Mouse (Mus musculus) liver, embryonic 14.5 days (tissue): ENCODE measurements at regions not wholly inside any gene's neighbourhood (a gene's known extent, or its start where the extent isn't known, plus 50 kb on each side); places are given as distances from the start of the nearest gene placed in this dataset.

ENCODE experiments used
- CTCF ChIP-seq: IDR thresholded peaks from 2 replicates; pipeline ENCODE4 v1.5.1; 2016; ENCODE audit warnings: antibody characterized with exemption, low read depth, control low read depth
- EP300 ChIP-seq: IDR thresholded peaks from 2 replicates; pipeline ENCODE4 v1.6.1; 2016; ENCODE audit warnings: antibody characterized with exemption, low read depth

DNA sequence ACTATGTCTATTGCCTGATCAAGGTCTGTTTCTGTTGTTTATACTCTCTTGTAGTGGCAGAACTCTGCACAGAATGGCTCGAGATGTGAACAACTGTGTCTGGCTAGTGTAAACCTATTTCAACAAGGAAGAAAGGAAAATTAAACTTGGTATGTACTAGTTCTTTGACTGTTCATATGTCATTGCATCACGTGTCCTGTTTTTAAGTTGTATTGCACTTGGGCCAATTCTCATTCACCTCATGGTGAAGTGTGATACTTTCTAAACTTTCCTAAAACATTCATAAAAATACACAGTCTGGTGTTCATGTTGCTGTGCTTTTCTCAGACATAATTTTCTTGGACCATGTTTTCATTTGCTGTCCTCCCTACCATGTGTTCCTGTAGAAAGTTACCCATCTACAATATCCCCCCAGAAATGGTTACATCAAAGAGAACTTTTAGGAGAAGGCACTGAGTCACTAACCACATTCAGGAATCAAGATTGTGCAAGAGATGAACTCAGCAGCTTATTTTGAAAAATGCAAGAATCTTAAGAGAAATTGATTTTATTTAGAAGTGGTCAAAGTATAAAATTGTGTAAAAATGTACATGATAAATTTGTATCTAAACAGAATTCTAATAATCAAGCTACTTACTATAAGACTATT, 369.7 kb upstream of the Ctso start:
- TF ChIP-seq EP300 (no peak), CTCF (no peak)
